Mouse (Mus musculus) stomach, postnatal 0 days (tissue): ENCODE measurements at regions not wholly inside any gene's neighbourhood (a gene's known extent, or its start where the extent isn't known, plus 50 kb on each side); places are given as distances from the start of the nearest gene placed in this dataset.

Experiments used
- ATAC-seq: fragments of 200-750 bp; cut with Nextera tagmentation; 2 replicates; pipeline ENCODE4 v1.8.0; 2017; ENCODE audit not compliant: low FRiP score, low TSS enrichment
- DNase-seq: peaks from one replicate; pipeline ENCODE4 v3.0.0-alpha.2; 2016; ENCODE audit warnings: low spot score
- H3K27ac ChIP-seq: fragments of 300-500 bp; sonication (generic); replicated peaks from 2 replicates; pipeline ENCODE4 v1.5.1; 2014; ENCODE audit warnings: mild to moderate bottlenecking, control low read depth
- H3K27me3 ChIP-seq: fragments of 300-500 bp; sonication (generic); 2 replicates; pipeline ENCODE4 v1.6.1; 2014; ENCODE audit warnings: low read length; ENCODE audit not compliant: control insufficient read depth, insufficient read depth
- H3K36me3 ChIP-seq: fragments of 300-500 bp; sonication (generic); 2 replicates; pipeline ENCODE4 v1.6.1; 2014; ENCODE audit warnings: low read length, mixed read lengths; ENCODE audit not compliant: control insufficient read depth, insufficient read depth
- H3K4me1 ChIP-seq: fragments of 300-500 bp; sonication (generic); replicated peaks from 2 replicates; pipeline ENCODE4 v1.6.1; 2014; ENCODE audit warnings: antibody characterized with exemption; ENCODE audit not compliant: control insufficient read depth, insufficient read depth
- H3K4me2 ChIP-seq: fragments of 300-500 bp; sonication (generic); replicated peaks from 2 replicates; pipeline ENCODE4 v1.6.1; 2014; ENCODE audit warnings: low read depth, mild to moderate bottlenecking, control low read depth, moderate library complexity
- H3K4me3 ChIP-seq: fragments of 300-500 bp; sonication (generic); 2 replicates; pipeline ENCODE4 v1.5.1; 2014; ENCODE audit warnings: low read depth, low read length, control low read depth
- H3K9ac ChIP-seq: fragments of 300-500 bp; sonication (generic); 2 replicates; pipeline ENCODE4 v1.6.1; 2014; ENCODE audit warnings: mild to moderate bottlenecking, low read length, control low read depth, mixed read lengths
- H3K9me3 ChIP-seq: fragments of 300-500 bp; sonication (generic); 2 replicates; pipeline ENCODE4 v1.6.1; 2016; ENCODE audit warnings: low read length; ENCODE audit not compliant: control insufficient read depth
- CTCF ChIP-seq: IDR thresholded peaks from 2 replicates; pipeline ENCODE4 v1.5.1; 2016; ENCODE audit warnings: antibody characterized with exemption, low read depth, mild to moderate bottlenecking, moderate library complexity
- EP300 ChIP-seq: optimal IDR thresholded peaks from 2 replicates; pipeline ENCODE3; 2016; ENCODE audit warnings: antibody characterized with exemption
- WGBS: fragments of 180-500 bp; shearing (Covaris S2); extraction: QIAGEN DNeasy Blood & Tissue Kit; methylation state at CpG from one replicate; pipeline ENCODE4 v1.1.7; 2014; 5-methylcytosine and 5-hydroxymethylcytosine counted together

DNA sequence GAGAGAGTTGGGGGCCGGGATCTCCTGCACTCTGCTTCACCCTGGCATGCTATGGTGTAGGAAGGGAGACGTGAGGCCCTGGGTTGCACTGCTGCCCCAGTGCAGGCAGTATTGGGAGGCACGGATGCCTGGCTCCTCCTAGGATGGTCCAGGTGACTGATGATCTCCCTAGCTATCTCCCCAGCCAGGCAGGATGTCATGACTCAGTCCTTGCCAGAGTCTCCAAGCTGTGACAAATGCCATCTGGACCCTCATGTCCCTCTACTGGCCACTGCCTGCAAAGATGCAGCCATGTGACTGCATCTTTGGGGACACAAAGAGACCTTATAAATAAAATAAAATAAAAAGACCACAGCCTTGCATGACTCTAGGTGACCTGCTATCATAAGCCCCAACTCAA, 181.6 kb downstream of the Mroh4 start:
- no peak for DNase-seq
- Histone ChIP-seq H3K4me3 (no peak overlapping the region), H3K27me3 (no peaks in the 10 kb centered on the region), H3K36me3 (no peaks in the 10 kb centered on the region), H3K4me1 (no peaks in the 10 kb centered on the region), H3K9ac (no peak overlapping the region), H3K9me3 (no peaks in the 10 kb centered on the region), H3K27ac (no peak overlapping the region), H3K4me2 (no peak overlapping the region)
- no peak for ATAC-seq
- 57% methylated on average over 3 of the region's 3 CpGs for WGBS
- TF ChIP-seq CTCF (peak; percentile 7; the same call in 1 of the 2 replicates), EP300 (no peak)

DNA sequence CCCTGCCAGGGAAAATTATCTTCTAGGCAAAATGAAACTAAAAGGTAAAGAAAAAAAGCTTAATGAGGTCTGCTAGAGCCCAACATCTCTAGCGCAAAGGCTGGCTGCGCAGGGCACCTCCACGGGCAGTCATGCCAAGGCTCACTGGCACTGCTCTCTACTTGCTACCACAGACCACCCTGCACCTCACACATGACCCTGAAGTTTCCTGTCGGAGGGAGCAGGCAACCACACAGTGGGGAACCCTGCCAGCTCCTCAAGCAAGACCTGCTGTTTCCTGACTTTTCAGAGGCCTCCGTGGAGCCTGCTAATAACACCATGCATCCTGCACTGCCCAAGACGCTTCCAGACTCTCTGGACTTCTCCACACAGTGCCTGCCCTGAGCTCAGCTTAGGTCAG, 182.3 kb downstream of the Mroh4 start:
- 67% methylated on average over 6 of the region's 6 CpGs for WGBS
- no peak for TF ChIP-seq EP300
- TF ChIP-seq CTCF = no peak
- no peak for DNase-seq

DNA sequence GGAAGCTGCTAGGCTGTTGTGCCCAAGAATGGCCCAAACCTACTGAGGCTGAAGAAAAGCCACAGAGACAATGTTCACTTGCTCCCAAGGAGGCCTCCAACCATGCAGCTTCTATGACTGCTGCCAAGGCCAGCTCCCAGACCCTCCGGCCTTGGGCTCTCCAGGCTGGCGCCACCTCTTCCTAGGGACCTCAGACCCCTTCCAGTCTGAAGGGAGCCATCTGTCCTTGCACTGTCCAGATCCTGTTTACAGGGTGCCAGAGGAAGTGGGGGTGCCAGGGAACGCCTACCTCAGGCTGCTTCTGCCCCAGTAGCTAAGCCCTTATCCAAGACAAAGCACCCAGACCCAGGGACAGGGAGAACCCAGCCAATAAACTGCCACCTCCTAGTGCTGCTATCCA, 183.7 kb downstream of the Mroh4 start:
- no peaks in the 10 kb centered on the region for H3K36me3 ChIP-seq
- H3K9me3 ChIP-seq = no peaks in the 10 kb centered on the region
- H3K4me1 ChIP-seq = no peaks in the 10 kb centered on the region
- TF ChIP-seq EP300 (no peak), CTCF (no peak)
- H3K27me3 ChIP-seq = no peaks in the 10 kb centered on the region
- WGBS = 96% methylated on average over 3 of the region's 3 CpGs
- DNase-seq (no peak), ATAC-seq (no peak)
- no peak overlapping the region for H3K4me3 ChIP-seq
- H3K9ac ChIP-seq = no peak overlapping the region
- no peak overlapping the region for H3K4me2 ChIP-seq
- H3K27ac ChIP-seq = no peak overlapping the region

More for the DNA sequence above, 182.3 kb downstream of the Mroh4 start:
- Histone ChIP-seq H3K36me3 (no peaks in the 10 kb centered on the region), H3K27ac (no peak overlapping the region), H3K9ac (no peak overlapping the region), H3K9me3 (no peaks in the 10 kb centered on the region), H3K4me1 (no peaks in the 10 kb centered on the region), H3K4me2 (no peak overlapping the region), H3K4me3 (no peak overlapping the region), H3K27me3 (no peaks in the 10 kb centered on the region)
- ATAC-seq = no peak

DNA sequence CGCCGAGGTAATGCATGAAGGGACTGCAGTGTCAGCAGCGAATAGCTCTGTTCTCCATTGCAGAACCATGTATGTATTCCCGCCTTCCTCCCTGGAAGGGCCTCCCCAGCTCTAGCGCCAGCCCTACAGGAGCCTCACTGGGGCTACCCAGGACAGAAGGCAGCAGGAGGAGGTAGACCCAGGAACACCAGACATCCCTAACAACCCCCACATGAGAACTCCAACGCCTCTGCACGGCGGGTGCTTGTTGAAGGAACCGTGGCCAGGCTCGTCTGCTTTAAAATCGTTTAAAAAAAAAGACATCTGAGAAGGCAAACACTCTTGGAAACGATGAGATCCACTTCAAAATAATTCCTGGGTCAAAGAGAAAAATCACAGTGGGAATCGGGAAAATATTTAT, 194.3 kb downstream of the Mroh4 start:
- TF ChIP-seq CTCF (no peak), EP300 (no peak)
- Histone ChIP-seq H3K4me1 (no peaks in the 10 kb centered on the region), H3K36me3 (no peaks in the 10 kb centered on the region), H3K27me3 (no peaks in the 10 kb centered on the region), H3K27ac (no peak overlapping the region), H3K9ac (no peak overlapping the region), H3K4me3 (no peak overlapping the region), H3K4me2 (no peak overlapping the region), H3K9me3 (no peaks in the 10 kb centered on the region)
- ATAC-seq (no peak), DNase-seq (no peak)
- WGBS = 51% methylated on average over 13 of the region's 13 CpGs

DNA sequence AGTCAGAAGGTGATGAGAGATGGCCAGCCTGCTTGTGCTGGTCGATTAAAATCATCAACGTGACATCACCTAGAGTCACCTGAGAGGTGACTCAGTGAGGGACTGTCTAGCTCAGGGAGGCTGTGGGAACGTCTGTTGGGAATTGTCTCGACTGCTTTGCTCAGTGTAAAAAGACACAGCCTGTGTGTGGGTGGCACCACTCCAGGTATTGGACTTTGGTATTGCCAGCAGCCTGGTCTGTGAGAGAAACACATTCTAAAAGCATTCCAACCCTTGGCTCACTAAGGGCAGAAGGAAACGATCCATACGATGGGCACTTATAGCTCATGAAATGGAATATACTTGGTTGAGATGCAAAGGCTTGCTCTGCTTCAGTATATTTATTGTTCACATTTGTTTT, 209.2 kb downstream of the Mroh4 start:
- WGBS = 73% methylated on average over 6 of the region's 6 CpGs
- no peaks in the 10 kb centered on the region for H3K36me3 ChIP-seq
- no peak overlapping the region for H3K27ac ChIP-seq
- no peaks in the 10 kb centered on the region for H3K4me1 ChIP-seq
- no peak overlapping the region for H3K4me2 ChIP-seq
- H3K9ac ChIP-seq = no peak overlapping the region
- H3K4me3 ChIP-seq = no peak overlapping the region
- no peak for ATAC-seq
- no peaks in the 10 kb centered on the region for H3K27me3 ChIP-seq
- no peak for DNase-seq
- no peak for TF ChIP-seq CTCF
- TF ChIP-seq EP300 = no peak
- H3K9me3 ChIP-seq = no peaks in the 10 kb centered on the region

DNA sequence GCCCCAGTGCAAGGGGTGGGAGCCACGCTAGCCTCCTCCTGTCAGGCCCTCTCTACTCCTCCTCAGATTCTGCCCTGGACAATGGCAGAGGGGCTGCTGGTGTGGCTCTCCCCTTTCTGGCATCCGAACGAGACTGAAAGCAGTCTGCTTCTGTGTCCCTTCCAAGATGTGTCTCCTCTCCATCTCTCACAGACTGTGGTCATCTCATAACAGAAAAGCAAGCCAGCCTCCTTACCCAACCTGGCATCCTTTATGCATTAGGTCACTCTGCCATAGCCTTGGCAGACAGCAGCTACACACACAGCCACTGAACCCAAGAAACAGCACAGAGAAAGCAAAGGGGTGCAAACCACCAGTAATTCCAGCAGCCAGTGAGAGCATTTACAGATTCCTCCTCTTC, 213.2 kb downstream of the Mroh4 start:
- no peaks in the 10 kb centered on the region for H3K27me3 ChIP-seq
- H3K9me3 ChIP-seq = no peaks in the 10 kb centered on the region
- no peaks in the 10 kb centered on the region for H3K4me1 ChIP-seq
- no peak overlapping the region for H3K27ac ChIP-seq
- no peaks in the 10 kb centered on the region for H3K36me3 ChIP-seq
- no peak overlapping the region for H3K4me2 ChIP-seq
- no peak overlapping the region for H3K4me3 ChIP-seq
- DNase-seq = no peak
- ATAC-seq = no peak
- TF ChIP-seq CTCF (no peak), EP300 (no peak)
- WGBS = 70% methylated on average over 3 of the region's 3 CpGs
- H3K9ac ChIP-seq = no peak overlapping the region
